Mouse (Mus musculus) gastrocnemius, postnatal 4 days (tissue): ENCODE data around the gene Cyp2a22. TPM values are rescaled to one million over a fixed set of nuclear protein-coding genes. Genes with fewer than 3 reads are reported as not detected.
"Not testable (repeated sequence)": the region's sequence is repeated elsewhere in the genome, so short reads cannot be mapped to it uniquely, and the experiment has no call there.

Experiments
- DNase-seq, 2 experiments: peaks; one replicate each; pipeline ENCODE4 v3.0.0; 2021 to 2022; ENCODE audit warnings: low spot score in 2 of 2, mixed read lengths in 2 of 2
- long read RNA-seq, 2 experiments: library from polyadenylated mRNA; stranded (forward); transcript quantifications; one replicate each; pipeline ENCODE4 v2.0.0; 2021
- total RNA-seq, 2 experiments: library from RNA; stranded (reverse); gene quantifications; 2 replicates each; pipeline ENCODE4 v1.2.3; 2021

The Cyp2a22 gene
- under 1 TPM in 1 of 2 experiments, not detected in 1; 0.08 TPM for total RNA-seq
- long read RNA-seq, experiment 1, result 0 reads
- long read RNA-seq, experiment 2, result 0 reads

DNA sequence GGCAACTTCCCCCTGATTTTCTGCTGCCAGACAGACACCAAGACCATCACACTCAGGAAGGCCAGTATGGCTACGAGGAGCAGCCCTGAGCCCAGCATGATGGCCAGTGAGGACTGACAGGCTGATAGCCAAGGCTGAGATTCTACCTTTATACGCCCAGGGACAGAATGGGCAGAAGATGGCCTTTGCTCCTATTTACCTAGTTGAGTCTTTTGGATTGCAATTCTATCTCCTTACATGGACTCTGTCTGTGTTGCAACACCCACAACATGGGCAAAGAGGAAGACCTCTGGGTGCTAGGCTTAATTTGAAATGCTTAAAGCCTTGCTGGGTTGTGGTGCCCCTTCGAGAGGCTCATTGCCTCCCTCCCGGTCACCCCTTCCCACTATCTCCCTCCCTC is at the start of gene Cyp2a22:
Gene Cyp2a22 (minus strand): TSS at position 123 of the 400 bp plus-strand sequence.
- no peak for DNase-seq

DNA sequence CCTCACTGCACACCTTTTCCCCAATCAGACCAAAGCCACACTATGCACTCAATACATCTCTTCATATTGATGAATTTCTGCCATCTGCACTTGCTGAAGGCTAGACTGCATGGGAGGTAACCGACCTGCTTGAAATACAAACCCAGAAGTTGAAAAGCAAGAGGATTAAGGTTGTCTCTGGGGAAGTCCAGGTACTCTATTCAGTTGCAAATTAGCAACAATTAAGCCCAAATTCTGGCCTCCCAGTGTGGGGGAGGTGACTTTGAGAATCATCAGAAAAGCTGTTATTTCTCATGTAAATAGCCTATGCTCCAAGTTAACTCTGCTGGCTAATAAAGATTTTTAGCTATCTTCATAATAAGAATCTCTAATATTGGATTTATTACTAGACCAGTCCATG is 44.0 kb upstream of the Cyp2a22 start:
- DNase-seq, result not testable (repeated sequence)

DNA sequence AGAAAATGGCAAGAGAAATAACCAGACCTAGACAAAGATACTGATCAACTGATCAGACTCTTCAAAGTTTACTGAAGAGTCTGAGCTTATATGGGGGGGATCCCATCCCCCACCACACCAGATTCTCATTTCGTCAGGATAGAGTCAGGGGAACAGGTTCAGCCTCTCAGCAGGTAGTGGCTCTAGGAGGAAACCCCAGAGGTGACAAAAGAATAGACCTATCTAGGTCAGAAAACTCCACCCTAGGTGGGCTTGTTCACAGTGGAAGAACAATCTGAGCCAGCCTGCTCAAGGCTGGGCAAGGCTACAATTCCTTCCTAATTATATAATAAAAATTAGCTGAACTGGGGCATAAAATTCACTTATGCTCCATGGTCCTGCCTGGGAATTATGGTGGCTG is 43.4 kb upstream of the Cyp2a22 start:
- no peak for DNase-seq

DNA sequence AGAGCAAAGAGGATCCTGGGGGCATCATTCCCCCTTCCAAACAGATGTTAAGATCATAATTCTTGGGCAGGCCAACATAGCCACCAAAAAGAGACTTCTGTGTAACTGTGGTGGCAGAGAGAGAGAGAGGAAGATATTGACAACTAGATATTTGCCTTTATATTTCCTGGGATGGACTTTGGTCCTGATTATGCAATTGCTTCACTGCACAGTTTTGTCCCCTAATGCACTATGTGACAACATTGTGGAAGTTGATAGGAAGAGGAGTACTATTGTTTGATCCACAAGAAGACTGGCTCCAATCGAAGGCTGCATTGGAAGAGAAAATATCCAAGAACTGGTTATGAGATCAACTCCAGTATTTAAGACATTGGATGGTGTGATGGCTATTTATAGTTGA is 42.8 kb upstream of the Cyp2a22 start:
- not testable (repeated sequence) for DNase-seq

DNA sequence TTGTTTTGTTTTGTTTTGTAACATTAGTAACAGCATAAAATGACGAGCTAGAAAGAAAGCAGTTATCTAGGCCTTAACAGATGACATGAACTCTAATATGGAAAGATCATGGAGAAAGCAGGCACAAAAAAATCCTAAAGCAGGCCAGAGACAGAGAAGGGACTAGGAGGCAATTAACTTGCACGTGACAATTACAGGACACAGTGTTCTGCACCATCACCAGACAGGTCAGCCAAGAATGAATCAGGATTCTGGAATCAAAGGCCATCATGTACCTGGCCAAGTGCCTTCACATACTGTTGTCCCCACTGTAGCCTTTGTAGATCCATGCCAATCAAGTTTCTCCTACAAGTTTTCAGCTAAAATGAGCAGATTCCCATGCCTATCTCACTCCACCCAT is 42.3 kb upstream of the Cyp2a22 start:
- not testable (repeated sequence) for DNase-seq

DNA sequence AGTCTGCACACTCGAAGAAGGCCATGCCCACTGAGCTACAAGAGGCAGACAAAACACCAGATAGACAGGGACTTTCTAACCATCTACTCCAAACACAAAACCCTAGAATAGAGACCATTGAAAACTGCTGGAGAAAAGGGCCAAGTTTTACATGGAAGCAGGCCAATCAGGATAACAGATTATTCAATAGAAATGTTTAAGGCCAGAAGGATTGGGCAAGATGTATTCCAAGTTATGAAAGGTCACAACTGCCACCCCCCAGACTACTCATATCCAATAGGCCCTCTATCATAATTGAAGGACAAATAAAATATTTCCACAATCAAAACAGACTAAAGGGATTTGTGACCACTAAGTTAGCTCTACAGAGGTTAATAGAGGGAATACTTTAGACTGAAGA is 23.2 kb upstream of the Cyp2a22 start:
- DNase-seq, result not testable (repeated sequence)

DNA sequence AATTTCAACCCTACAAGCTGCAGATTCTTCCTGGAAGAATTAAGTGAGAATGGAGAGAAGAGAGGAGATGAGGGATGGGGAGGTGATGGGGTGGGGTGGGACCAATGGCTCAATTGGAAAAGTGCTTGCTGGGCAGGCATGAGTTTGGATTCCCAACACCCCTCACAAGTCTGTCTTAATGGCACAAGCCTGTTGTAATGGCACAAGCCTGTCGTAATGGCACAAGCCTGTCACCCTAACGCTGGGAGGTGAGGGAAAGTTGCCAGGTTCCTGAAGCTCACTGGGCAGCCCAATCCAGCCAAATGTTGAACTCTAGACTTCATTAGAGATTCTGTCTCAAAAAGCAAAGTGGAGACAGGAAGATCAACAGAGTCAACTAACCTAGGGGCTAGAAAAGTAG is 14.1 kb upstream of the Cyp2a22 start:
- DNase-seq, result not testable (repeated sequence)

DNA sequence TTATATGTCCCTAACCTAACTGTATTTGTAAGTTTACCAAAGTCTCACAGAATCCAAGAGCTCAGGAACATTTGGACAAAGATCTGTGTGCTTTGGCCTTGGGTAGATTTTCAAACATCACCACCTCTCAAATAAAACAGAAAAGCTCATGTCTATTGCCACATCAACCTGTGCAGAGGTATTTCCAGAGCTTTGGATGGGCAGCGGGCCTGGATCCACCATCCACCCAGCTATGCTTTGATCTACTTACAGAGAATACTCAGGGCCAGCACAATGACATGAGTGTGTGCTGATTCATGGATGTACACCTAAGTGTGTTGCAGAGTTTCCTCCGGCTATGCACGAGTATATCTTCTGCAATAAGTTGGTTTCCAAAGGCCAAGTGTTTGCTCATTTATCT is 13.5 kb upstream of the Cyp2a22 start:
- not testable (repeated sequence) for DNase-seq

DNA sequence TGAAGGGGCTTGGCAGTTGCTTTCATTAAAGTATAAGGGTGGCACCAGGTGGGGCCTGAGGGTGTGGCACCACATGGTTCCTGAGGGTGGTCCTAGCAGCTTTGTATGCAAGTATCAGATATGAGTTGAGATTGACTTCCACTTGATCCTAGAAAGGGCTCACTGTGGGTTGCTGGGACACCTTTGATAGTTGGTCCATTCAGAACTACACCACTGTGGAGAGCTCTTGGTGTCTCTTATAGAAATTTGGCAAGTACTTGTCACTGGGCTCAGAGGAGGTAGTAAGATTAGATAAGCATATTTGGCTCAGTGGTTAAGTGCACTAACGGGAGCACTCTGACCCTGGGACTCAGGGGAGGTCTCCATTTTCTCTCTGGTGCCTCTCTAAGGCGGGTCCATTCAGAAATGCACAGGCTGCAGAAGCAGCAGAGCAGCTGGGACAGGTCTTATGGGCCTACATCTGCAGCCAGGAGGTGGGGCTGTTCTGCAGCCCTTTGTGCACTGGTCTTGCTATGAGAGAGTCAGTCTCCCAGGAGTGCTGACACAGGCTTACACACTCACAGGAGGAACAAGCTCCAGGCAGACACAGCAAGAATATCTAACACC is 2.2 kb upstream of the Cyp2a22 start:
- not testable (repeated sequence) for DNase-seq

DNA sequence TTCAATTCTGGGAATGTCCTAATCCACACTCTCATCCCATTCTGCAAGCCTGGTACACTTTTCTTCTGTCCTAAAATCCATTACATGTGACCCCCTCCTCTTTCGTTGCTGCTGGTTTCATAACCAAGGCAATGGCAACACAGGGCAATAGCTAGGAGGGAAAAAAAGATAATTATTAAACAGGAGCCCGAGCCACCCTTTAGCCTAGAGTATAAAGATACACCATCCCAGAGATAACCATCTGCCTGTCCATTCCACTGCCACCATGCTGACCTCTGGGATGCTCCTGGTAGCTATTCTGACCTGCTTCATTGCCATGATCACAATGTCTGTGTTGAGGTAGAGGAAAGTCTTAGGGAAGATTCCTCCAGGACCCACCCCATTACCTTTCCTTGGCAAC is 22.1 kb downstream of the Cyp2a22 start:
- not testable (repeated sequence) for DNase-seq

Other genes starting within 250 kb of the Cyp2a22 start
- not detected for gene Cyp2b19, start 182.2 kb downstream of the Cyp2a22 start, total RNA-seq
- gene Cyp2g1, start 130.5 kb downstream of the Cyp2a22 start, total RNA-seq, result not detected
- gene Cyp2a5, start 104.1 kb downstream of the Cyp2a22 start, total RNA-seq, result not detected
- under 1 TPM in 1 of 2 experiments, not detected in 1; 0.47 TPM for gene Cyp2a12, start 89.7 kb upstream of the Cyp2a22 start, total RNA-seq
- under 1 TPM; 0.41 to 0.59 TPM for gene Cyp2f2, start 180.5 kb upstream of the Cyp2a22 start, total RNA-seq
- gene Cyp2t4, start 214.3 kb upstream of the Cyp2a22 start, total RNA-seq, result not detected
- 10 to 100 TPM; 81.4 to 85.3 TPM for gene Egln2, start 227.4 kb upstream of the Cyp2a22 start, total RNA-seq
- 10 to 100 TPM; 29.4 to 33.6 TPM for gene Rab4b, start 239.5 kb upstream of the Cyp2a22 start, total RNA-seq
- gene Gm21983, start 241.7 kb upstream of the Cyp2a22 start, total RNA-seq, result not detected
- gene Mia, start 241.8 kb upstream of the Cyp2a22 start, total RNA-seq, result not detected